Mouse (Mus musculus) MN1 (cell line): ENCODE measurements at regions not wholly inside any gene's neighbourhood (a gene's known extent, or its start where the extent isn't known, plus 50 kb on each side); places are given as distances from the start of the nearest gene placed in this dataset.

Source experiments
- DNase-seq: peaks from one replicate; pipeline ENCODE4 v3.0.0-alpha.2; 2016; ENCODE audit warnings: low spot score

DNA sequence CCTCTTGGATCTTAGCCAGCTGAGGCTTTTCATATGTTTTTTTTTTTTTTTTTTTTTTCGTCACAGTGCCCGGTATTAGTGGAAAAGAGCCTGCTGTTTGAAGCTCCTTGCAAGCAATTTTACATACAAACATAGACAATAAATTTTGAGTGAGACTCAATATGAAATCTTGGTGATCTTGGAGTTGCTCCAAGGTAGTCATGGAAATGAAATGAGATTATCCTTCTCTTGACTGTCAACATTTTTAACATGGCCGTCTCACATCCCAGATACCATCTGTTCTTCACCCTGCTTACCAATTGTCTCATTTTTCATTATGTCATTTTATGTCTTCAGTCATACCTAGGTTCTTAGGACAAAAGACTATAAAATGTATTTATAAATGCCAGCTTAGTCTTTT is 971.4 kb upstream of the Lrrn3 start:
- peak; percentile 83 for DNase-seq

- no peak for DNase-seq
Observed at GRCm38 (mm10) chr12:42435616-42436015, 949.4 kb upstream of the Lrrn3 start.

GRCm38 (mm10) chr12:42427470-42427869 is 941.2 kb upstream of the Lrrn3 start:
- no peak for DNase-seq
